Mouse (Mus musculus) lung, embryonic 16.5 days (tissue): ENCODE measurements around the gene Zmynd12. TPM values are rescaled to one million over a fixed set of nuclear protein-coding genes. Genes with fewer than 3 reads are reported as not detected.
A peak's percentile ranks its signal among the peaks of the same experiment; 100 is the strongest.

Experiments
- ATAC-seq: fragments of 200-750 bp; cut with Nextera tagmentation; 2 replicates; pipeline ENCODE4 v1.8.0; 2017; ENCODE audit warnings: low read depth, mild to moderate bottlenecking, moderate library complexity
- H3K27ac ChIP-seq: fragments of 300-500 bp; sonication (generic); 2 replicates; pipeline ENCODE4 v1.5.1; 2014; ENCODE audit warnings: mild to moderate bottlenecking, control low read depth, low read length
- H3K27me3 ChIP-seq: fragments of 300-500 bp; sonication (generic); 2 replicates; pipeline ENCODE4 v1.6.1; 2014; ENCODE audit warnings: low read depth, low read length, mixed read lengths; ENCODE audit not compliant: control insufficient read depth, insufficient read depth
- H3K36me3 ChIP-seq: fragments of 300-500 bp; sonication (generic); 2 replicates; pipeline ENCODE4 v1.6.1; 2014; ENCODE audit warnings: low read length; ENCODE audit not compliant: control insufficient read depth, insufficient read depth
- H3K4me1 ChIP-seq: fragments of 300-500 bp; sonication (generic); replicated peaks from 2 replicates; pipeline ENCODE4 v1.6.1; 2014; ENCODE audit warnings: low read length, mixed read lengths; ENCODE audit not compliant: control insufficient read depth, insufficient read depth
- H3K4me2 ChIP-seq: fragments of 300-500 bp; sonication (generic); 2 replicates; pipeline ENCODE4 v1.6.1; 2014; ENCODE audit warnings: low read depth, low read length, control low read depth
- H3K4me3 ChIP-seq: fragments of 300-500 bp; sonication (generic); 2 replicates; pipeline ENCODE4 v1.5.1; 2014; ENCODE audit warnings: mild to moderate bottlenecking, low read length, control low read depth
- H3K9ac ChIP-seq: fragments of 300-500 bp; sonication (generic); 2 replicates; pipeline ENCODE4 v1.6.1; 2014; ENCODE audit warnings: low read length, control low read depth
- H3K9me3 ChIP-seq: fragments of 300-500 bp; sonication (generic); 2 replicates; pipeline ENCODE4 v1.6.1; 2016; ENCODE audit warnings: low read length; ENCODE audit not compliant: control insufficient read depth
- WGBS: fragments of 180-500 bp; shearing (Covaris S2); extraction: QIAGEN DNeasy Blood & Tissue Kit; methylation state at CpG from one replicate; pipeline ENCODE4 v1.1.7; 2014; 5-methylcytosine and 5-hydroxymethylcytosine counted together
- polyA plus RNA-seq: library from polyadenylated mRNA; unstranded; fragments of >200 nt; fragmentation: Nextera tagmentation; extraction: Ambion mirVana; gene quantifications from 2 replicates; pipeline ENCODE4 v1.2.1, GENCODE M21; 2015

The Zmynd12 gene
- polyA plus RNA-seq, 1 experiment from 2014 or later: 2.0 TPM

DNA sequence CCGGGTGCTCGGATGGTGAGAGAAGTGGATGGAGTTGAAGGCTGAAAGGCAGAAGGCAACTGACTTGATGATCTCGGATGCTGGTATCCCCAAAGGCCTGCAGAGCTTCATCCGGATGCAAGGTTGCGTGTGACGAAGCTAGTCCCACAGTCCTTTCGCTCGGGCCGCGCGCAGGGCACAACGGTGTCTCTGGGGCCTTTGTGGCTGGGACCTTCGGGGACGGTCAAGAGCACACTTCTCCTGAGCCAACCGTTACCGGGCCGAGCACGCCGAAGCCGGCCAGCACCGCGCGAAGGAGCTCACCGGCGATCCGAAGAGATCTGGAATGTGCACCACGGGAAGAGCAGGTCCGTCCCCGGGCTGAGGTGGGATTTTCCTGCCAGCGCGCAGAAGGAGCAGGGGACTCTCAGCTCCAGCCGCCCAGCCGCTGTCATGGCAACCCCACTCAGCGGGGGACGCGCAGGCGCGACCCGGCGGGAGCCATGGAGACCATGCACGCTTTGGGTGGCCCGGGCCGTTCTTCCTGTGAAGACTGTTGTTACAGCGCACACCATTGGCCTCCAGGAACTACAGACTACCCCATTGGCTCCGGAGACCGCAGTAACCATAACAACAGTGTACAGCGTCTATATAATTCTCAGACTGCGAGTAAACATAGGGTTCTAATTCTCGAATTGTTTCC, 7.4 kb upstream of the Zmynd12 start, which contains the start of gene Ccdc30:
Gene Ccdc30, minus strand, starts transcription at position 450 of the 682 bp plus-strand sequence.
- Histone ChIP-seq H3K4me1 (peaks cover 8% of the 10 kb centered on the region; the same call in 1 of the 2 replicates), H3K27me3 (no peaks in the 10 kb centered on the region), H3K9me3 (no peaks in the 10 kb centered on the region), H3K4me3 (peak within 1 kb of the TSS; percentile 58), H3K4me2 (peak within 1 kb of the TSS; percentile 79), H3K27ac (no peak within 1 kb of the TSS), H3K36me3 (no peaks in the 10 kb centered on the region), H3K9ac (peak within 1 kb of the TSS; percentile 63)
- peak; percentile 99 for ATAC-seq
- WGBS: under 1% methylated on average over 49 of the region's 49 CpGs

DNA sequence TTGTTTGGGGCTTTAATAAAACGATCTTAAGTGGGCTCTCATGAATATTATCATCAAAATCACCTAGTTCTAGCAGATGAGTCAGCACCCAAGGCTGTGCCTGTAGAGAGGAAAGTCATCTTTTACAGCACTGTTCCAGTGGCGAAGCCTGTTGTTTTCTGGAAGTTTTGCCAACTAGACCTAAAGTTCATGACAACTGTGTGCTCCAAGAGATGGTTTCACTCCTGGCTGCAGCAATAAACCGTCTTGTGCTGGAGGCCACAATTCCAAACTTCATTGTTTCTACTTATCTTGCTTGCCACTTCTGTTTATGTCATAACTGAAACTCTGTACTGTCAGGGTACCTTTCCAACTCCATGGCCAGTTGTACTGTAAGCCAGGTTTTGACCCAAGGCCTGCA, 5.3 kb upstream of the Zmynd12 start:
- H3K27me3 ChIP-seq: no peaks in the 10 kb centered on the region
- H3K9me3 ChIP-seq: no peaks in the 10 kb centered on the region
- H3K4me1 ChIP-seq: peaks cover 16% of the 10 kb centered on the region
- no peak overlapping the region for H3K4me2 ChIP-seq
- no peak overlapping the region for H3K4me3 ChIP-seq
- no peak overlapping the region for H3K27ac ChIP-seq
- 69% methylated on average over 3 of the region's 3 CpGs for WGBS
- H3K9ac ChIP-seq: no peak overlapping the region
- H3K36me3 ChIP-seq: no peaks in the 10 kb centered on the region
- ATAC-seq: no peak

DNA sequence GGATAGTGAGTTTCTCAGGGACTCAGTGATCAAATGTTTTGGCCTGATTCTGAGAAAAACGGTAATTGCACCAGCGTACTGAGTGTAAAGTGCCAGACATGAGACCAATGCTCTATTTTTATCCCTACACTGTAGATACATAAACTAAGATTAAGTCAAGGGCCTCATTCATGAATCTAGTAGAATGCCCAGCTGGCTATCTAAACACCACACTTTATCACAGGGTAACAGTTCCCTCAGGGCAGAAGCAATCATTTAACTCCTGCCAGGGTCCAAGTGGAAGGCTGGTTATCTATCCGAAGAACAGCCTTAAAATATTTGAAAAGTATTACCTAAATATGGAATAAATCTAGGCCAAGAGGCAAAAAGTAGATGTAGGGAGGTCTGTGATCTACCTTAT, 4.7 kb upstream of the Zmynd12 start:
- peaks cover 11% of the 10 kb centered on the region for H3K4me1 ChIP-seq
- H3K9ac ChIP-seq: no peak overlapping the region
- no peak overlapping the region for H3K4me2 ChIP-seq
- no peak overlapping the region for H3K27ac ChIP-seq
- no peak overlapping the region for H3K4me3 ChIP-seq
- H3K9me3 ChIP-seq: no peaks in the 10 kb centered on the region
- 86% methylated on average over 3 of the region's 3 CpGs for WGBS
- no peaks in the 10 kb centered on the region for H3K36me3 ChIP-seq
- ATAC-seq: no peak
- no peaks in the 10 kb centered on the region for H3K27me3 ChIP-seq

DNA sequence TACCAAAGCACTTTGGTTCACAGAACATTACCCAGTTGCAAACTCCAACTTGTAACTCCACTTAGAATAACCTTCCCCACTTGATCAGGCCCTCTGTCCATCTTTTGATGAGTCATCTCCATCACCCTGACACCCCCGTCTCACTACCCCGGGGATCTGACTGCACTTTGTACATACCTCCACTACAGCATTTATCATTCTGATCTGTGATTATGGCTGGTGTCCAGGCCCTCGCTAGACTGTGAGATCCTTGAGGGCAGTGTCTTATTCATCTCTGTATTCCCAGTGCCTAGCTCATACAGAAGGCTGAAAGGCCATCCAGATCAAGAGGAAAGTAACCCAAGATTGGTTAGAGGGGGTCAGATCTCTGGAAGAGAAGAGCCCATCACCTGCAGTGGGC, 1.4 kb upstream of the Zmynd12 start:
- peaks cover 15% of the 10 kb centered on the region for H3K4me1 ChIP-seq
- WGBS: 24% methylated on average over 3 of the region's 3 CpGs
- H3K9ac ChIP-seq: peak overlapping the region; percentile 92
- ATAC-seq: no peak
- H3K27ac ChIP-seq: no peak overlapping the region
- H3K4me3 ChIP-seq: peak overlapping the region; percentile 79
- no peaks in the 10 kb centered on the region for H3K27me3 ChIP-seq
- H3K9me3 ChIP-seq: no peaks in the 10 kb centered on the region
- H3K36me3 ChIP-seq: no peaks in the 10 kb centered on the region
- H3K4me2 ChIP-seq: peak overlapping the region; percentile 78

- under 1% methylated on average over 31 of the region's 31 CpGs for WGBS
- no peaks in the 10 kb centered on the region for H3K36me3 ChIP-seq
- no peaks in the 10 kb centered on the region for H3K9me3 ChIP-seq
- peak overlapping the region; percentile 96 for H3K27ac ChIP-seq
- peak; percentile 63 for ATAC-seq
- peaks cover 15% of the 10 kb centered on the region for H3K4me1 ChIP-seq
- no peaks in the 10 kb centered on the region for H3K27me3 ChIP-seq
- H3K4me3 ChIP-seq: peak overlapping the region; percentile 79
- H3K4me2 ChIP-seq: peak overlapping the region; percentile 78
- H3K9ac ChIP-seq: peak overlapping the region; percentile 92
Observed at GRCm38 (mm10) chr4:119421921-119422293, 707 bp upstream of the Zmynd12 start.

GRCm38 (mm10) chr4:119425077-119425476, 2.5 kb downstream of the Zmynd12 start:
- H3K4me3 ChIP-seq: no peak overlapping the region
- ATAC-seq: no peak
- 74% methylated on average over 2 of the region's 2 CpGs for WGBS
- H3K9me3 ChIP-seq: no peaks in the 10 kb centered on the region
- no peak overlapping the region for H3K9ac ChIP-seq
- H3K27ac ChIP-seq: no peak overlapping the region
- no peaks in the 10 kb centered on the region for H3K36me3 ChIP-seq
- no peak overlapping the region for H3K4me2 ChIP-seq
- no peaks in the 10 kb centered on the region; the same call in 1 of the 2 replicates for H3K27me3 ChIP-seq
- H3K4me1 ChIP-seq: peaks cover 15% of the 10 kb centered on the region

DNA sequence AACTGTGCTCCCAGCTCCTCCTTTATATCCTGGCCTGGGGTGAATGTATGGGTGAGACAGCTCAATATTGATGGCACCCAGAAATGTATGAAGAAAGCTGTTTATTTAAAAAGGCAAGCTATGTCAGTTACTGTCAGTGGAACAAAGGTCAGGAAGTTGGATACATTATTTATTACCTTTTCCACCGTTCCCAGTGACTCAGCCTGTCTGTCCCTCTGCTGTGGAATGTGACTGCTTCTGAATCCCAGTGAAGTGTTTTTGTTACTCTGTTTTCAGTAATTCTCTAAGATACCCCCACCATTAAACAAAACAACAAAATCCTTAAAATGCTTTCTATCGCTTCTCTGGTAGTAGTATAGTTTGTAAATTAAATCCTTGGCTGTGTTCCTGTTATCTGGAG, 3.0 kb downstream of the Zmynd12 start:
- Histone ChIP-seq H3K4me3 (no peak overlapping the region), H3K27me3 (no peaks in the 10 kb centered on the region; the same call in 1 of the 2 replicates), H3K4me1 (peaks cover 15% of the 10 kb centered on the region), H3K9ac (no peak overlapping the region), H3K4me2 (no peak overlapping the region), H3K27ac (no peak overlapping the region), H3K9me3 (no peaks in the 10 kb centered on the region), H3K36me3 (no peaks in the 10 kb centered on the region)
- 29% methylated on average over 2 of the region's 2 CpGs for WGBS
- no peak for ATAC-seq

- WGBS: 46% methylated on average over 2 of the region's 2 CpGs
- H3K4me2 ChIP-seq: no peak overlapping the region
Observed at GRCm38 (mm10) chr4:119427680-119428079, 5.1 kb downstream of the Zmynd12 start.

GRCm38 (mm10) chr4:119430678-119431077, 8.1 kb downstream of the Zmynd12 start:
- no peak overlapping the region; the same call in 1 of the 2 replicates for H3K4me2 ChIP-seq
- no peak overlapping the region for H3K4me3 ChIP-seq
- H3K9me3 ChIP-seq: peaks cover 2% of the 10 kb centered on the region; the same call in 1 of the 2 replicates
- peak; percentile 62; the same call in 1 of the 2 replicates for ATAC-seq
- no peaks in the 10 kb centered on the region for H3K4me1 ChIP-seq
- no peak overlapping the region for H3K27ac ChIP-seq
- H3K9ac ChIP-seq: no peak overlapping the region
- no peaks in the 10 kb centered on the region for H3K36me3 ChIP-seq
- H3K27me3 ChIP-seq: no peaks in the 10 kb centered on the region; the same call in 1 of the 2 replicates
- WGBS: 21% methylated on average over 5 of the region's 5 CpGs

More at GRCm38 (mm10) chr4:119427680-119428079, 5.1 kb downstream of the Zmynd12 start:
- peaks cover 7% of the 10 kb centered on the region; the same call in 1 of the 2 replicates for H3K4me1 ChIP-seq
- no peaks in the 10 kb centered on the region for H3K9me3 ChIP-seq
- no peak overlapping the region for H3K9ac ChIP-seq
- no peak overlapping the region for H3K4me3 ChIP-seq
- no peak overlapping the region for H3K27ac ChIP-seq
- no peaks in the 10 kb centered on the region; the same call in 1 of the 2 replicates for H3K27me3 ChIP-seq
- ATAC-seq: no peak
- H3K36me3 ChIP-seq: no peaks in the 10 kb centered on the region
